ENCODE assay signal across 8 mouse cellular contexts in genomic region chr6:72957093-72957435, GRCm38 (mm10). TPM values are rescaled to one million over a fixed set of nuclear protein-coding genes. Genes with fewer than 3 reads are reported as not detected.
A peak's percentile ranks its signal among the peaks of the same experiment; 100 is the strongest.
DNase-seq lines count a peak whose midpoint lies in the region; ATAC-seq and TF ChIP-seq lines count a peak whose summit lies in the region.

No protein-coding gene starts in this region.

- H3K9me3 ChIP-seq in forebrain, embryonic 13.5 days (replicated peaks): no peaks in the 10 kb centered on the region
- H3K9me3 ChIP-seq in liver, embryonic 14.5 days (ENCODE audit: control insufficient read depth, low read length): no peaks in the 10 kb centered on the region

- H3K36me3 ChIP-seq in forebrain, embryonic 13.5 days (ENCODE audit: poor library complexity, severe bottlenecking): 0 out of 2 replicates have a peak, but pooled peaks cover 4% of the 10 kb centered on the region
- no peaks in the 10 kb centered on the region for H3K36me3 ChIP-seq in liver, embryonic 14.5 days (replicated peaks; ENCODE audit: control insufficient read depth, insufficient read depth, low read depth)

- intact Hi-C loops in left cerebral cortex, postnatal 10 days (cut with DNase I): loop anchor here (5.0 kb wide), 1 partner anchor 50 kb away; no protein-coding TSS in a partner anchor

- H3K9ac ChIP-seq in forebrain, embryonic 13.5 days: peak overlapping the region; percentile 99
- H3K9ac ChIP-seq in liver, embryonic 14.5 days (replicated peaks): no peak overlapping the region

- peak overlapping the region; percentile 94 for H3K4me3 ChIP-seq in layer of hippocampus, adult 2 months
- H3K4me3 ChIP-seq in forebrain, embryonic 13.5 days: peak overlapping the region; percentile 94
- H3K4me3 ChIP-seq in liver, embryonic 14.5 days (ENCODE audit: insufficient read depth in 1 of 2, low read depth in 2 of 2, low read length in 2 of 2): peak overlapping the region; percentile 54 to 63; a peak in 3 of 4 replicates

- TF ChIP-seq CTCF in layer of hippocampus, adult 2 months (conservative IDR thresholded peaks at IDR 0.05): no peak
- no peak for TF ChIP-seq CTCF in liver, embryonic 14.5 days (IDR thresholded peaks at IDR 0.05; ENCODE audit: low read depth)

- H3K4me1 ChIP-seq in forebrain, embryonic 13.5 days: peaks cover 24% of the 10 kb centered on the region
- H3K4me1 ChIP-seq in liver, embryonic 14.5 days (replicated peaks; ENCODE audit: control insufficient read depth in 2 of 2, insufficient read depth in 2 of 2, low read length in 1 of 2): peaks cover 0 to 26% of the 10 kb centered on the region in 2 experiments; a peak in 3 of 4 replicates

- peak overlapping the region; percentile 47 for H3K27ac ChIP-seq in layer of hippocampus, adult 2 months
- peak overlapping the region; percentile 94 for H3K27ac ChIP-seq in forebrain, embryonic 13.5 days
- no peak overlapping the region for H3K27ac ChIP-seq in liver, embryonic 14.5 days

- TF ChIP-seq EP300 in liver, embryonic 14.5 days (IDR thresholded peaks at IDR 0.05; ENCODE audit: low read depth): no peak

- no peak for DNase-seq in layer of hippocampus, adult 2 months (ENCODE audit: low spot score in 2 of 2)
- DNase-seq in layer of hippocampus, postnatal 10 days (ENCODE audit: low spot score in 2 of 2): no peak
- DNase-seq in T-cell, adult 2 months (ENCODE audit: low spot score): peak; percentile 56
- no peak for DNase-seq in liver, embryonic 14.5 days (ENCODE audit: low read depth in 3 of 3, low spot score in 3 of 3)
- DNase-seq in urinary bladder, adult 2 months (ENCODE audit: low spot score): no peak
- no peak for DNase-seq in left cerebral cortex, postnatal 10 days (ENCODE audit: extremely low spot score in 1 of 2, low spot score in 2 of 2)
- DNase-seq in lung, postnatal 25 days (ENCODE audit: low spot score): no peak

- no peak for ATAC-seq in forebrain, embryonic 13.5 days
- ATAC-seq in liver, embryonic 14.5 days (ENCODE audit: insufficient read depth): no peak

- 0% methylated on average over 14 of the region's 14 CpGs for WGBS in forebrain, embryonic 13.5 days
- WGBS in liver, embryonic 14.5 days (ENCODE audit: insufficient replicate concordance): 5% methylated on average over 14 of the region's 14 CpGs

- peak overlapping the region; percentile 75 for H3K4me2 ChIP-seq in forebrain, embryonic 13.5 days
- peak overlapping the region; percentile 78 for H3K4me2 ChIP-seq in liver, embryonic 14.5 days (ENCODE audit: low read depth)

- no peaks in the 10 kb centered on the region for H3K27me3 ChIP-seq in forebrain, embryonic 13.5 days
- H3K27me3 ChIP-seq in liver, embryonic 14.5 days (ENCODE audit: control insufficient read depth, insufficient read depth, low read length): peaks cover 4% of the 10 kb centered on the region

RNA-seq across cellular contexts. Expression of gene Tmsb10, which starts 1.5 kb away (rescaled TPM):
- total RNA-seq in layer of hippocampus, adult 2 months (2021): 100 to 1,000 TPM; 318 to 329 TPM
- total RNA-seq in layer of hippocampus, postnatal 10 days (2021): 1,000 to 10,000 TPM; 1,683 to 1,895 TPM
- 3,443 and 4,664 TPM in 2 replicates for polyA plus RNA-seq in forebrain, embryonic 13.5 days (2015; fragmentation: Nextera tagmentation; extraction: Ambion mirVana)
- 27.9 and 131 TPM in 2 replicates for polyA plus RNA-seq in liver, embryonic 14.5 days (2012; rRNA removed)
- 185 and 210 TPM in 2 replicates for polyA plus RNA-seq in liver, embryonic 14.5 days (2014; fragmentation: Nextera tagmentation; extraction: Ambion mirVana)
- 471 and 572 TPM in 2 replicates for polyA plus RNA-seq in urinary bladder, adult 2 months (2012; rRNA removed)
- total RNA-seq in left cerebral cortex, postnatal 10 days (2021): 1,000 to 10,000 TPM; 1,612 to 1,640 TPM

RNA-seq across cellular contexts. Expression of gene Kcmf1, which starts 57.3 kb away (rescaled TPM):
- 10 to 100 TPM; 57.8 to 64.1 TPM for total RNA-seq in layer of hippocampus, adult 2 months (2021)
- 10 to 100 TPM; 63.3 to 65.6 TPM for total RNA-seq in layer of hippocampus, postnatal 10 days (2021)
- 28.4 and 28.8 TPM in 2 replicates for polyA plus RNA-seq in forebrain, embryonic 13.5 days (2015; fragmentation: Nextera tagmentation; extraction: Ambion mirVana)
- polyA plus RNA-seq in liver, embryonic 14.5 days (2012; rRNA removed): 23.1 and 27.7 TPM in 2 replicates
- polyA plus RNA-seq in liver, embryonic 14.5 days (2014; fragmentation: Nextera tagmentation; extraction: Ambion mirVana): 29.5 and 34.4 TPM in 2 replicates
- polyA plus RNA-seq in urinary bladder, adult 2 months (2012; rRNA removed): 69.2 and 75.1 TPM in 2 replicates
- total RNA-seq in left cerebral cortex, postnatal 10 days (2021): 10 to 100 TPM; 61.6 to 64.7 TPM

Comparison
In these comparisons a context has a peak if more than half of its experiments do, and no peak if none do; other contexts are left out.
1. RNA of gene Tmsb10, which starts 1.5 kb away (total RNA-seq): 1,683 to 1,895 TPM in layer of hippocampus, postnatal 10 days and 1,612 to 1,640 TPM in left cerebral cortex, postnatal 10 days; 318 to 329 TPM in layer of hippocampus, adult 2 months; every median in the first group is over 4 times any median in the second.
2. Peak in every context shown above with its lines, with median percentiles within 50 percentile points of each other: H3K4me3 ChIP-seq.